Mouse (Mus musculus): ENCODE results near the gene Krtcap3.

Gene Krtcap3

DNA sequence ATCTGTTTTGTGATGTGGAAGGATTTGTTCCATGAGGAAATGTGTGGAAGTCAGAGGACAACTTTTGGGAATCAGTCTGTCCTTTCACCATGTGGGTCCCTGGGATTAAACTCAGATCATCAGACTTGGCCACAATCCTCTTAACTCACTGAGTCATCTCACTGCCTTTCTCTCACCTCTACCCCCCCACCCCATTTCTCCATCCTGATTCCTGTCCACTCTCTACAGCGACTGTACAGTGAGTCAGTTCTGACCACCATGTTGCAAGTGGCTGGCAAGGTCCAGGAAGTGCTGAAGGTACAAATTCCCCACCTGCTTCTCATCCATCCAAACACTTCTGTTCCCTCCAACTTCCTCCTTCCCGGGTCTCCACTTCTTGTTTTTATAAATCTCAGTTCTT is 47.0 kb downstream of the Krtcap3 start:
- no peak for DNase-seq (ENCODE audit: low spot score in 2 of 2)

DNA sequence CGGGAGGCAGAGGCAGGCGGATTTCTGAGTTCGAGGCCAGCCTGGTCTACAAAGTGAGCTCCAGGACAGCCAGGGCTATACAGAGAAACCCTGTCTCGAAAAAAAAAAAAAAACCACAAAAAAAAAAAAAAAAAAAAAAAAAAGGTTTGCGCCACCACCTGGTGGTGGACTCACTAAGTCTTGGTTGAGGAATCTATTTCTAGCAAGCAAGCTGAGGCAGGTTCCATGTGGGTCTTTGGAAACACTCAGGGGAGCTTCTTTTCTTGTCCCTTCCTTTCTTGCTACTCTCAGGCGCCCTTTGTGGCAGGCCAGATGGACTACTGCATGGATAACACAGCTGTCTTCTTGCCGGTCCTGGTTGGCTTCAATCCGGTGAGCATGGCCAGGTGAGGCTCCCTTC is 50.4 kb downstream of the Krtcap3 start:
- DNase-seq (ENCODE audit: low spot score in 2 of 2) = no peak

All from spleen, postnatal 10 days (tissue).